Mouse (Mus musculus): Measurements from ENCODE around the gene Pde2a. TPM values are rescaled to one million over a fixed set of nuclear protein-coding genes. Genes with fewer than 3 reads are reported as not detected.

Gene Pde2a
- total RNA-seq, 2 experiments from 2014 or later: 347 to 370 TPM

DNA sequence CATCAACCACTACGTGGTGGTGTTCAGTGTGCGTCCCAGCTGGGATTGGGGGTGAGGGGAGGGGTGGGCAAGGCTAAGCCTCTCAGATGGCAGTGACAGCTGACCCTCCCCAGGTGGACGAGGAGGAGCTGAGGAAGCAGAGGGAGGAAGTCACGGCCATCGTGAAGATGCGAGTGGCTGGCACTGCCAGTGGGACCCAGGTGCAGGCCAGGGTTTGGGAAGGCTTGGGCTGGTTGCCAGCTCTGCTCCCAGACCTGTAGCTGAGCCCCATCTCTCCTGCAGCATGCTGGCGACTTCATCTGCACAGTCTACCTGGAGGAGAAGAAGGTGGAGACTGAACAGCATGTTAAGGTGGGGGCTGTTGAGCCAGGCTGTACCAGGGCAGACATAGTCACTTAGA lies 20.0 kb upstream of the Pde2a start:
- DNase-seq (ENCODE audit: low spot score in 2 of 2): no peak

DNA sequence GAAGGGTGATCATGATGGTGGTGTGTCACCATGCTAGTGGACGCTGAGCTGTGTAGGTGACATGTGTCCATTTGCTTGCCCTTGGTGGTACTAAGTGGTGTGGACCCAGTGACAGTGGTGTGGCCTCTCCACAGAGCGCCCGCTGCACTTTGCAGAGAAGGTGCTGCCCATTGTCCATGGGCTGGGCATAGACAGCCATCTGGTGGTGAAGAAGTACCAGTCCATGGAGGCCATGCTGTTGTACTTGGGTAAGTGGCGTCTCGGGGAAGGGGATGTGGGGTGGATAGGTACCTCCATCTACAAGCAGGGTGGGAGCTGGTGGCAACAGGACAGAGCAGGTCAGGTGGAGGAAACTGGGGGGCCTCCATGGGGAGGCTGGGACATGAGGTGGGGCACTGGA lies 17.7 kb upstream of the Pde2a start:
- no peak for DNase-seq (ENCODE audit: low spot score in 2 of 2)

DNA sequence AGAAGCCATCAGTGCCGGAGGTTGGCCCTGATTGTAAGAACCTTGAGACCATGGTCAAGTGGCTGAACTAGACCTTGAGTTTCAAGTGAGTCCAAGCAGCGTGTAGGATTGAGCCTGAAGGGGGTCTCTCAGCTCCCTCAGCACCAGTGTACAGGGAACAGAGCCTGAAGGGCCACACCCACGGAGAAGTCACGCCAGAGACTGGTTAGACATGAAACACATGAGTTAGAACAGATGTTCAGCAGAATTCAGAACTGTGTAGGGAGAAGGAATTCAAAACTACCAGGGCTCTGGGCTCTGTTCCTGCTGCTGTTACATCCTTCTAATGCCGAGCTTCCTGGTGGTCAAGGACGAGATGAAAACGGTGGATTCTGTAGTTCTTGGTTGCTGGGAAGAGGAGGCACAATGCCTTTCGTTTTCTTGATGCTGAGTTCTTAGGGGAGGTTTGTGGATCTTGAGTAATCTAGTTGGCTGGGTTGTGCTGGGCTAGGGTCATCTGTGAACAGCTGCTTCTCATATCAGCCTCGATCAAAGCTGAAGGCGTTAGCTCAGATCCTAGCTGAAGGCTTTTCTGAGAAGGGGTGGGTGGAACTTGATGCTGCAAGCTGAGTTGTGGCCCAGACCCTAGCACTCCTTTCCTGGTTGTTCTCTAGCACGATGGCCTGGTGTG lies 11.1 kb upstream of the Pde2a start, which contains the start of gene Gm45837:
Gene Gm45837 (plus strand): TSS at position 620 of the 670 bp plus-strand sequence.
- DNase-seq (ENCODE audit: low spot score in 2 of 2): no peak

DNA sequence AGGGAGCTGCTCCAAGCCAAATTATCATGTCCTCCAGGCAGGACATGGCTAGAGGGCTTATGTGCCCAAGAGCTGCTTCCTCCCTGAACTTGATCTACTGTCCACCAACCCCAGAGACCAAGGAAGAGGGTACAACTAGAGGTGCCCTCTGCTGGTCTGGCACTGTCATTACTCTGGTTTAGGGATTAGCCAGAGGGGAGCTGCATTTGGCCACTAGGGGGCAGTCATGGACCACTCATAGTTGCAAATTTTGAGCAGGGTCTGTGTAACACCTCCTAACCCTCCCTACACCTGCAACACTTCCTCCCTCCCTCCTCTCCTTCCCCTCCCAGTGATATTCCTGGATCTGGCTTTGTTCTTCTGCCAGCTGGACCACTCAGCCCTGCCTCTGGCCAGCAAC lies 8.7 kb upstream of the Pde2a start:
- peak; percentile 84 to 91 for DNase-seq (ENCODE audit: low spot score in 2 of 2)

DNA sequence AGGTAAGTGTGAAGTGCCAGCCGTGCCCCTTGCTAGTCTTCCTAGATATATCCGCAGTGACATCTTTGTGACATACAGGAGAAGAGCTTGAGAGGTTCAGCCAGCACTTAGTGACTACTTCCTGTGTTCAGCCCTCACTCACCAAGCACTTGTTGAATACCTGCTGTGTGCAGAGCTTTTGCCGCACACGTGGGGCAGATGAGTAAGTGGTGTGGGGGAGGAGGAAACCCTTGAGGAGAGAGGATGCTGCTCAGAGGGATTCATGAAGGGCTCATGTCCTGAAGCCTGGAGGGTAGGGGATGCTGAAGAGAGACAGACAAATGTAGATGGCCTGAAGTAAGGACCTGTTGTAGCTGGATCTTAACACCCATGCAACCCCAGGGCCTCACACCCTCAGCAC lies 7.3 kb upstream of the Pde2a start:
- DNase-seq (ENCODE audit: low spot score in 2 of 2): no peak

DNA sequence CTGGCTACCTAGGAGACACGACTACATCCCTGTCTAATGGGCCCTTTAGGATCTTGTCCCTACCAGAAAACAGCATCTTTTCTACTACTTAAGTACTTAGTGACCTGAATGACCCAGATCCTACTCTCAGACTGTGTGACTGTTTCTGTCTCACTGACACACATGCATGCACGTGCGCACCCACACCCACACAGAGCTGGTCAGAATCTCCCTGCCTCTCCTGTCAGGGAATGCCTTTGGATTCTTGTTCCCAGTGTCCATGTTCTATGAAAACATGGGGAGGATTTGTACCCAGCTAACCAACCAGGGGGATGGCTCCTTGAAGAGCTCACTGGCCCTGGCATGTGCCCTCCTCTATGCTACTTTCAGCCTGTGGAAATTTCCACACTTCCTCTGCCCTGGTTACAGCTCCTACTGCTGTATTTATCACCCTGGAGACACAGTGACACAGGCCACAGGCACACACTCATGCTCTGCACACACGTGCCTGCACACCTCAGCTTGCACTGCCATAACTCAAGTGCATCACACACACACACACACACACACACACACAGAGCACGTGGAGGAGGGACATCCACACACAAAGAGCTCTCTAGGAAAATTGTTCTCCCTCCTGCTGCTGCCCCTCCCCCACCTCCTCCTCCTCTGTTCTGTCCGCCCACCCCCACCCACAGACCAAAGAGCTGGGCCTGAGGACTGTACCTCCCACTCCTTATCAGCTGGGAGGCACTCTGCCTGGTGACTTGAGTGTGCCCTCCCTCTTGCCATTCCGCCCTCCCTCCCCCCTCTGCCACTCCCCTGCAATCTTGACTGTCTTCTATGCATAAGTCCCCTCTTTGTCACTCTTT lies 6.6 kb upstream of the Pde2a start:
- DNase-seq (ENCODE audit: low spot score in 2 of 2): no peak

DNA sequence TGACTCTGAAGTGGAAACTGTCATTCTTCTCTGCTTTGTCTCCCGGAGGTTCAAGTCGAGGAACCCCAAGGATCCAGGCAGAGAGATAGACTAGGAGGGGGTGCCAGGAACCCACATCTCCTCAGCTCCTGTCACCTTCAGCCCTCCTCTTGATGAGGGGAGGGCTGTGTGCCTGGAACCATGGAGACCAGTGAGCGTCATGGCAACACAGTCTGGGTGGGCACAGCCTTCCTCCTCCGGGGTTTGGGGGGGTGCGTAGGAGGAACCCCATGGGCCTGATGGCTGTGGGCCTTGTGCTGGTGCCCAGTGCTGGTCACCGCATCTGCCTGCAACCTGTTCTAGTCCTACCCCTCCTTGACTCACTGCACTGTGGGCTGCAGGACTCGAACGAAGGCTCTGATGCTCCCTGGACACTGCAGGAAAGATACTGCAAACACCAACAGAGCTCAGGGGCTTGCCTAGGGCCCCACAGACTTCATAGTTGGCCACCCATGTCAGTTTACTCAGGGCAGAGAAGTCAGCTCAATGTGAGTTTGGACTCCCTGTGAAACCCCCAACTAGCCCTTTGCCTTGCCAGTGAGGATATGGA lies 5.9 kb upstream of the Pde2a start:
- peak in 1 of 2 experiments; percentile 39 for DNase-seq (ENCODE audit: low spot score in 2 of 2)

DNA sequence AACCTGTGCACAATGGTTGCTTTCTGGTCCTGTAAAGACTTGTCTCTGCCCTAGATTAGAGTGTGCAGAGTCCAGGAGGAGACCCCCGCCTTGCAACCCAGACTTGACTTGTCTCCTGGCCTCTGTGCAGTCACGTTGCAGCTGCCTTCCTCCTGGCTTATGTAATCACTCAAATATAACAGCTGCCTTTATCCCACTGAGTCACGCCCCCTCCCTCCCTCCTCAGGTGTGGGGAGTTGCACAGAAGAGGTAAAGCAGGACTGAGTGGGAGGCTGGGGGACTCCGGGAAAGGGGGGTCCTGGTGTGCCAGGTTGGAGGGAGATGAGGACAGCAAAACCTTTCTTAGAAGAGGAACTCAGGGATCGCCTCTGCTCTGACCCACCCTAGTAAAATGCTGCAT lies 5.1 kb upstream of the Pde2a start:
- DNase-seq (ENCODE audit: low spot score in 2 of 2): no peak

DNA sequence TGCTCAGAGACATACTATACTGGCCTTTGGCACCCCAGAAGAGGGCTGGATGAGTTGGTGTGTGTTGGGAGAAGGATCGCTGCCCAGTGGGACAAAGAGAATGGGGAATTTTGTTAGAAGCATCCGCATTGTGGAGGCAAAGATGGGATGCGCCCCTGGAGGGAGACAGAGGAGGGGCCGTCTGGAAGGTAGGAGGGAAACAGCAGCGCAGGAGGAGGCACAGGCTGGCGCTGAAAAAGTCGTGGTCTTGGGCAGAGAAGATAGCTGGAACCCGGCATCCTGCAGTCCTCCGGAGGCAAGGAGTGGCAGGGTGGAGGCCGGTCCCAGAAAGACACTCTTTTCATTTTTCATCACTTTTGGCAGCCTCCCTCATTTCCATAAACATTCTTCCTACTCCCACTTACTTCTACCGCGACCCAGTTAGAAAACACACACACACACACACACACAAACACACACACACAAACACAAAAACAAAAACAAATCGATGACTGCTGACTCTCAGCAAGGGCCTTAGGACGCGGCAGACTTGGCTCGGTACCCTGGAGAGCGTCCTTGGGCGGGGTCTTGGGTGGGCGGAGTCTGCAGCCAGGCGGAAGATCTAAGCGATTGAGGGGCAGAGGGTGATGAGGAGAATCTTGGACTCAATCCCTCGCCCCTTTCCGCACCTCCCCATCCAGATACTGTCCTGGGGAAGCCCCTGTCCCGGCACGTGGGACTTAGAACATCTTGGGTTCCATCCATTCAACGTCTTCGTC lies 2.3 kb upstream of the Pde2a start:
- peak in 1 of 2 experiments; percentile 42 for DNase-seq (ENCODE audit: low spot score in 2 of 2)

DNA sequence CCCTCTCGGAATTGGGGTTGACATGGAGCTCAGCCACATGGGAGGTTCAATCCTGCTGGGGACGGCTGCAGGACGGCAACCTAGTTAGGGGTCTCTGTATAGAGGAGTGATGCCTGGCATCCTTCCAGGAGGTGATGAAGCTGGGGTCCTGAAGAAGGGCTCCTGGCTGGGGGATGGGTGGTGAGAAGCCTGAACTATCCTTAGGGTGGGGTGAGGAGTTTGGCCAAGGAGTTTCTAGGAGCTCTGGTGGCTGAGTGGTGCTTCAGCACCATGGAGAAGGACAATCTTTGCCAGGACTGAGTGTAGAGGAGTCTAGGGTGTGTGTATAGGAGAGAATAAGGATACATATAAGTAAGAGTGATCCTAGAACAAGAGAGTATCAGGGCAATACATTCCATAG lies 578 bp downstream of the Pde2a start:
- no peak for DNase-seq (ENCODE audit: low spot score in 2 of 2)

DNA sequence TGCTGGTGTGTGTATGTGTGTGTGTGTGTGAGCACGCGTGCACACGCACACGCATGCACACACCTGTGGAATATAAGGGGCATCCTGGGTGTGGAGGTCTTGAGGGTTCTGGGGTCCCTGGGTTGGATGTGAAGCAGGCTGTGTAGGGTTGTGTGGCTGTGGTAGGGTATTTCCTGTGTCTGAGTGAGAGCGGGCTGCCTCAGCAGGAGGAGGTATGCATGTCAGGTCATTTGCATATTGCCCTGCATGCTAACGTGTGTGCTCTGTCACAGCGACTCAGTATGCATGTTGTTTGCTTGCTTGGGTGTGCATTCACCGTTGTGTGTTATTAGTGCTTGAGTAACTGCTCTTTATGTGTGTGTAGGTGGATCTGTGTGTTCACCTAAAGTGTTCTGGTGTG lies 1.2 kb downstream of the Pde2a start:
- no peak for DNase-seq (ENCODE audit: low spot score in 2 of 2)

DNA sequence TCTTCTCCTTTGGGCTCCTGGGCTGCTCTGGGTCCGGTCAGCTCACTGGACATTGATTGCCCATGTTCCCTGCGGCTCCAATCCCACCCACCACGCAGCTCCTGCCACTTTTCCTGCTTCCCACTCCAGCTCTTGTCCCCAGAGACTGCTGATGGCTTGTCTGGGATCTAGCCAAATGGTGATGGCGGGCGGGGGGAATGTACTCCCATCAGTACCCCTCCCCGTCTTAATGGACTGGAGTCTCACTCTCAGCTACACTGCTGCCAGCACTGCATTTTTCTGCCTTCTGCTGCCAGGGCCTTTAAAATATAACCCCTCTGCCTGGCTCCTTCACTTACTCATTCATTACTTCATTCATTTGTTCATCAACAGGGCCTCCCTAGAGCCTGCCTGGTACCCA lies 2.5 kb downstream of the Pde2a start:
- DNase-seq (ENCODE audit: low spot score in 2 of 2): no peak

DNA sequence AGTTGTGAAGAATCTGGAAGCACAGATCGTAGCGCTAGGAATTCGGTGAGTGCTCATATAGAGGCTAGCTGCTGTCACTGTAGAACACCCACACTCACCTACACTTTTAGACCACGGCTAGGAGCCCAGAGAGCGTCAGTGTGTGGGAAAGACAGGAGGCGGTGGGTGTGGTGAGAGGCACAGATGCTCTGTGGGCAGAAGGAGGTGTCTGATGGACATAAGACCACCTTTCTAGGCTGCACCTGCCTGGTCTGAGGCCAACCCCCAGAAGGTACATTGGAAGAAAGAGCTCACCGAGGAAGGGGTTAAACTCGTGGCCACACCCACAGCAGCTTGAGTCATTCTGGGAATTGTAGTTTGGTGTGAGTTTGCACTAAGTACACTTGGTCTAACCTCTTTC lies 5.2 kb downstream of the Pde2a start:
- DNase-seq (ENCODE audit: low spot score in 2 of 2): peak; percentile 61 to 74

DNA sequence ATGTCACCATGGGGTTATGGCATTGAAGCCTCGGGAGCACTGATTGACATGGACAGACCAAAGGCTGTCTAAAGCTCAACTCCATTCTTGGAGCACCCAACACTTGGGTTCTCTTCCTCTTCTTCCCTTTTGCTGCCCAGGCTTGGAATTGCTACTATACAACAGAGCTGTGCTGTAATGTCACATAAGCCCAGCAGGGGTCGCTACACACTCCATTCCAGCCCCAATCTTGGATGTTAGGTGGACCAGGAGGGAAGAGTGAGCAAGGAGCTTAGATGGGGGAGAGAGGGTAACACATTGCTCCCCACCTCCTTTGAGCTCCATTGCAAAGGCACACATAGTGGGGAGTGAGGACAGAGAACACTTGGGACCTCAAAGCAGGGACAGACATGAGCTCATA lies 6.2 kb downstream of the Pde2a start:
- DNase-seq (ENCODE audit: low spot score in 2 of 2): peak; percentile 63 to 65

DNA sequence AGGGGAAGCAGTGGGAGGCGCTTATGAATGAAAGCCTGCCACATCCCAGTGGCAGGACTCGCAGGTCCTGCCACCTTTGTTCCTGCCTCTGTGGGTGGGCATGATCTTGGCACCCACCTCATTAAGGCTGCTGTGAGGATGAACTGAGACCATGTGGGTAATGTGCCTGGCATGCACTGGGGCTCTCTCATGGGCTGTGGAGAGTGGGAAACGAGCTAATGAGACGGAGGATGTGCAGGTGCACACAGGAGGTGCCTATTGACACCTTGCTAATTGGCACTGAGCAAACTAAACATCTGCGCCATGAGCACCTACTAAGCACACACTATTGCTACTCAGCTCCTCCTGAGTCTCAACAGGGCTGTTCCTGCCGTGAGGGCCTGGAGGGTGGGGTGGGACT lies 13.5 kb downstream of the Pde2a start:
- no peak for DNase-seq (ENCODE audit: low spot score in 2 of 2)

DNA sequence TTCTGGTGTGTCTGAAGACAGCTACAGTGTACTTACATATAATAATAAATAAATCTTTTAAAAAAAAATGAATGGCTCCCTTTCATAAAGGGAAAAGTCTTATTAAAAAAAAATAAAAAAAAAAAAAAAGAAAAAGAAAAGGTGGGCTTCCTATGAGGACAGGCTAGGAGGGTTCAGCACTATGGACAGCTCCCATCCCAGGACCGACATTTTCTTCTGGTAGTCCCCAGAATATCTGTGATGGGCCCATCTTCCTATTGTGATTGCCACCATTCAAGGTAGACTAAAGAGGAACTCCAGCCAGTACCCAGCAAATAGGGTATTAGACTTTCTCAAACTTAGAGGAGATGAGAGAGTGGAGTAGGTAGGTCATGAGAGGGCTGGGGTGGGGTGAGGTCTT lies 16.4 kb downstream of the Pde2a start:
- DNase-seq (ENCODE audit: low spot score in 2 of 2): no peak

DNA sequence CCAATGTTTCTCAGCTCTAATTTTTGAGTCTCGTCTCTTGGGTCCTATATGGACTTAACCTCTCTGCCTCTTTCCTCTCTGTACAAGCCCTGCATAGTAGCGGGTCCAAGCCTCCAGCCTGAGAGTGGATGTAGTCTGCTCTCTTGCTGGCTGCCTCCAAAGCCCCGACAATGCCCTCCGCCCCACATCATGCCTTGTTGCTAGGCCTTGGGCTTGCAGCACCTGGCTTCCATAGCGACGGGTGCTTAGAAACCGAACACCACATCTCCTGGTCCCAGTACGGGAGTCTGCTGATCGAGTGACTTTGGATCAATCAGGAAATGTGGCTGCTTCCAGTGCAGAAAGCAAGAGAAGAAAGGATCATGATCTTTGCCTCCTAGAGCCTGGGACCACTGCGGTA lies 21.6 kb downstream of the Pde2a start:
- DNase-seq (ENCODE audit: low spot score in 2 of 2): no peak

DNA sequence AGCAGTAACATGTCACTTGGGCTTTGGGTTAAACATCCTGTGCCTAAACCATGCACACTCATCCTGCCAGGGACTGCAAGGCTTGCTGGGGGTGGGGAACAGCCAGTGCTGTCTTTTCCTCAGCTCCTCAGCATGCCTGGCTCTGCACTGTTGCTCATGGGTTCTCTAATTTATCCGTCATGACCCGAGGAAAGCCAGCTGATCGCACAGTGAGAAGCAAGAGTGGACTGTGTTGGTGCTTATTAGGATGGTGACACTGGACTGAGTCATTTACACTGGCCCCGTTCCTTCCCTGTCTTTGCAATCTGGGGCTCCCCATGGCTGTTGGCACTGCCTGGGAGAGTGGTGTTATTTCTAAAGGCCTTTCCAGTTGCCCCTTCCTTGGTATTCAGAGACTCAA lies 22.7 kb downstream of the Pde2a start:
- DNase-seq (ENCODE audit: low spot score in 2 of 2): no peak

DNA sequence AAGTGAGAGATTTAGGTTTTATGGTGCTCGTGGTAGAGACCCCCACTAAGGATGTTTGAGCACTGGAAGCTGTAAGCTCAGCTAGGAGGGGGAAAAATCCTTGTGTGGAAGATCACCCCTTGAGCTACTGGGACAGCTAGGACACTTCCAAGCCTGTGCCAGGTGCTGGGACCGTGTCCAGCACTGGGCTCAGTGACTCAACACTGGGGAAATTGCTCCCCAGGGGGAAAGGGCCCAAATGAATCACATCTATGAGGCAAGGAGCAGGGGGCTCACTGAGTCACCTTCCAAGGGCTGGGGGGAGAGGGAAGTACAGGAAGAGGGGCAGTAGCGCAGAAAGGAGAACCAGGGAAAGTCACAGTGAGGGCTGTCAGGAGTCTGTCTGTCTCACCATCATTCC lies 28.4 kb downstream of the Pde2a start:
- no peak for DNase-seq (ENCODE audit: low spot score in 2 of 2)

DNA sequence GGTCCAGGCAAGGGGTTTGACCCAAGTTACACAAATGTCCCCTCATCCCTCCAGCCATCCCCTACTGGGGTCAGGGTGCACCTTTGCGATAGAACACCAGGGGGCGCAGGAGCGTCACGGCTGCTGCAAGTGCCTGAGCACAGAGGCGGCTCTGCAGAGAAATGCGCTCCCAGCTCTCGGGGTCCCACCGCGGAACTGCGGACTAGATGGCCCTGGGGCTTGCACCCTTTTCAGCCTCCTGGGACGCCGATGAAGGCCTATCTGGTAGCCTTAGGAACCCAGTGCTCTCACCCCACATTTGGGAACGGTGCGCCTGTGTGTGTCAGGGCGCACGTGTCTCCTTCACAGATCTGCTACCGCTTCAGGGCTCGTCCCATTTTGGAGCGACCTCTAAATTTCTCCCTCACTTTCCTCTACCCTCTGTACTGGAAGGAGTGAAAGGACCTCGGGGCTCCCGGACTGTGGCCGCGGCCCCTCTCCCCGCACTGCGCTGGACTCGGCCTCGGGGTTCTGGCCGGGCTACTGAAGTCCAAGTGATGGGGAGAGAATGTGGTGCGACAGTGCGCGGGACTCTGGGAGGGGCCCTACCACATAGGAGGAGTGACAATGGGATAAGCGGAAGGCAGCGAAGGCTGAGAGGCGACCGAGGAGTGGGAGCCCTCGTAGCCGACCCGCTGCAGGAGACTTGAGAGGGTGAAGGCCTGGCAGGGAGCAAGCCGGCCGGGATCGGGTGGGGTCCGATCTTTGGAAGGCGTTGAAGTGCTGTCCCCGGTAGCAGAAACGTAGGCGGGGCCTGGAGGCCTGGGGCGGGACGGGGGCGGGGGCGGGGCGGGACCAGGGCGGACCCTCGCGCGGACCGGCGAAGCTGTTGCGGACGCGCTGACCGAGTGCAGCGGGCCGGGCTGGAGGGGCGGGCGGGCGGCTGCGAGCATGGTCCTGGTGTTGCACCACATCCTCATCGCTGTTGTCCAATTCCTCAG lies 29.2 kb downstream of the Pde2a start:
- peak; percentile 88 to 97 for DNase-seq (ENCODE audit: low spot score in 2 of 2)
